Mouse (Mus musculus): ENCODE measurements around the gene Opcml. TPM values are rescaled to one million over a fixed set of nuclear protein-coding genes. Genes with fewer than 3 reads are reported as not detected.

The Opcml gene
- total and polyA plus RNA-seq, 2 experiments from 2014 or later, result 48.3 to 88.2 TPM

GRCm38 (mm10) chr9:28624870-28625269, 834.3 kb downstream of the Opcml start:
- no peak overlapping the region for H3K4me3 ChIP-seq (ENCODE audit: low read length)
- H3K9me3 ChIP-seq (ENCODE audit: low read length), result no peaks in the 10 kb centered on the region
- 0 out of 2 replicates have a peak overlapping the region, but pooled peaks have one; percentile 11 for H3K27ac ChIP-seq
- H3K27me3 ChIP-seq (ENCODE audit: insufficient read depth, low read length), result no peaks in the 10 kb centered on the region
- H3K36me3 ChIP-seq (ENCODE audit: insufficient read depth, low read length), result no peaks in the 10 kb centered on the region
- ATAC-seq, result no peak
- TF ChIP-seq CTCF (IDR thresholded peaks at IDR 0.05; ENCODE audit: low read depth), result no peak
- no peaks in the 10 kb centered on the region for H3K4me1 ChIP-seq (ENCODE audit: insufficient read depth, low read length)
- H3K4me2 ChIP-seq (ENCODE audit: low read depth, low read length), result peak overlapping the region; percentile 31; the same call in 1 of the 2 replicates
- H3K9ac ChIP-seq (replicated peaks; ENCODE audit: low read length), result no peak overlapping the region
- 14% methylated on average over 10 of the region's 10 CpGs for WGBS
- peak; percentile 24 for DNase-seq (ENCODE audit: low spot score)

GRCm38 (mm10) chr9:28642766-28643165, 852.2 kb downstream of the Opcml start:
- Histone ChIP-seq H3K4me1 (ENCODE audit: insufficient read depth, low read length) (no peaks in the 10 kb centered on the region; the same call in 1 of the 2 replicates), H3K9me3 (ENCODE audit: low read length) (no peaks in the 10 kb centered on the region), H3K27ac (no peak overlapping the region), H3K36me3 (ENCODE audit: insufficient read depth, low read length) (no peaks in the 10 kb centered on the region), H3K9ac (replicated peaks; ENCODE audit: low read length) (no peak overlapping the region), H3K4me2 (ENCODE audit: low read depth, low read length) (no peak overlapping the region), H3K27me3 (ENCODE audit: insufficient read depth, low read length) (no peaks in the 10 kb centered on the region), H3K4me3 (ENCODE audit: low read length) (no peak overlapping the region)
- no peak for TF ChIP-seq CTCF (IDR thresholded peaks at IDR 0.05; ENCODE audit: low read depth)
- DNase-seq (ENCODE audit: low spot score) (peak; percentile 10), ATAC-seq (no peak)

GRCm38 (mm10) chr9:28644063-28644462, 853.5 kb downstream of the Opcml start:
- no peaks in the 10 kb centered on the region for H3K27me3 ChIP-seq (ENCODE audit: insufficient read depth, low read length)
- no peak for ATAC-seq
- peak; percentile 3 for DNase-seq (ENCODE audit: low spot score)
- 25% methylated on average over 2 of the region's 2 CpGs for WGBS
- no peak overlapping the region for H3K27ac ChIP-seq
- no peak overlapping the region for H3K4me2 ChIP-seq (ENCODE audit: low read depth, low read length)
- TF ChIP-seq CTCF (IDR thresholded peaks at IDR 0.05; ENCODE audit: low read depth), result no peak
- H3K36me3 ChIP-seq (ENCODE audit: insufficient read depth, low read length), result no peaks in the 10 kb centered on the region
- H3K4me3 ChIP-seq (ENCODE audit: low read length), result no peak overlapping the region
- no peaks in the 10 kb centered on the region; the same call in 1 of the 2 replicates for H3K4me1 ChIP-seq (ENCODE audit: insufficient read depth, low read length)
- no peaks in the 10 kb centered on the region for H3K9me3 ChIP-seq (ENCODE audit: low read length)
- no peak overlapping the region for H3K9ac ChIP-seq (replicated peaks; ENCODE audit: low read length)

- Histone ChIP-seq H3K4me3 (ENCODE audit: low read length) (no peak overlapping the region), H3K36me3 (ENCODE audit: insufficient read depth, low read length) (no peaks in the 10 kb centered on the region), H3K27me3 (ENCODE audit: insufficient read depth, low read length) (no peaks in the 10 kb centered on the region), H3K9ac (replicated peaks; ENCODE audit: low read length) (no peak overlapping the region), H3K4me1 (ENCODE audit: insufficient read depth, low read length) (no peaks in the 10 kb centered on the region), H3K27ac (no peak overlapping the region), H3K4me2 (ENCODE audit: low read depth, low read length) (no peak overlapping the region), H3K9me3 (ENCODE audit: low read length) (no peaks in the 10 kb centered on the region)
- TF ChIP-seq CTCF (IDR thresholded peaks at IDR 0.05; ENCODE audit: low read depth), result no peak
- DNase-seq (ENCODE audit: low spot score) (no peak), ATAC-seq (no peak)
- 39% methylated on average over 4 of the region's 4 CpGs for WGBS
Measured at GRCm38 (mm10) chr9:28650089-28650488, 859.5 kb downstream of the Opcml start.

GRCm38 (mm10) chr9:28659996-28660395, 869.4 kb downstream of the Opcml start:
- no peaks in the 10 kb centered on the region for H3K27me3 ChIP-seq (ENCODE audit: insufficient read depth, low read length)
- no peak overlapping the region for H3K27ac ChIP-seq
- no peak for DNase-seq (ENCODE audit: low spot score)
- H3K4me3 ChIP-seq (ENCODE audit: low read length), result no peak overlapping the region
- 86% methylated on average over 2 of the region's 2 CpGs for WGBS
- H3K4me1 ChIP-seq (ENCODE audit: insufficient read depth, low read length), result no peaks in the 10 kb centered on the region
- no peak for ATAC-seq
- no peaks in the 10 kb centered on the region for H3K9me3 ChIP-seq (ENCODE audit: low read length)
- TF ChIP-seq CTCF (IDR thresholded peaks at IDR 0.05; ENCODE audit: low read depth), result no peak
- H3K36me3 ChIP-seq (ENCODE audit: insufficient read depth, low read length), result no peaks in the 10 kb centered on the region
- H3K9ac ChIP-seq (replicated peaks; ENCODE audit: low read length), result no peak overlapping the region
- H3K4me2 ChIP-seq (ENCODE audit: low read depth, low read length), result no peak overlapping the region

GRCm38 (mm10) chr9:28662882-28663281, 872.3 kb downstream of the Opcml start:
- H3K4me1 ChIP-seq (ENCODE audit: insufficient read depth, low read length), result no peaks in the 10 kb centered on the region
- WGBS, result 74% methylated on average over 3 of the region's 3 CpGs
- no peak overlapping the region for H3K27ac ChIP-seq
- DNase-seq (ENCODE audit: low spot score) (no peak), ATAC-seq (no peak)
- no peaks in the 10 kb centered on the region for H3K9me3 ChIP-seq (ENCODE audit: low read length)
- no peak overlapping the region for H3K4me3 ChIP-seq (ENCODE audit: low read length)
- no peak overlapping the region for H3K9ac ChIP-seq (replicated peaks; ENCODE audit: low read length)
- no peaks in the 10 kb centered on the region for H3K36me3 ChIP-seq (ENCODE audit: insufficient read depth, low read length)
- no peaks in the 10 kb centered on the region for H3K27me3 ChIP-seq (ENCODE audit: insufficient read depth, low read length)
- TF ChIP-seq CTCF (IDR thresholded peaks at IDR 0.05; ENCODE audit: low read depth), result no peak
- no peak overlapping the region for H3K4me2 ChIP-seq (ENCODE audit: low read depth, low read length)

- no peak for DNase-seq (ENCODE audit: low spot score)
- Histone ChIP-seq H3K27ac (no peak overlapping the region), H3K27me3 (ENCODE audit: insufficient read depth, low read length) (no peaks in the 10 kb centered on the region), H3K9ac (replicated peaks; ENCODE audit: low read length) (no peak overlapping the region), H3K36me3 (ENCODE audit: insufficient read depth, low read length) (no peaks in the 10 kb centered on the region), H3K4me3 (ENCODE audit: low read length) (no peak overlapping the region), H3K4me2 (ENCODE audit: low read depth, low read length) (no peak overlapping the region), H3K9me3 (ENCODE audit: low read length) (no peaks in the 10 kb centered on the region), H3K4me1 (ENCODE audit: insufficient read depth, low read length) (peaks cover 5% of the 10 kb centered on the region; the same call in 1 of the 2 replicates)
- TF ChIP-seq CTCF (IDR thresholded peaks at IDR 0.05; ENCODE audit: low read depth), result no peak
- WGBS, result 90% methylated on average over 1 of the region's 1 CpGs
- no peak for ATAC-seq
Measured at GRCm38 (mm10) chr9:28680309-28680708, 889.7 kb downstream of the Opcml start.
